Mouse (Mus musculus) E14TG2a.4 (cell line): ENCODE data around the gene Ermp1.

Experiments used
- CTCF ChIP-seq: conservative IDR thresholded peaks from 2 replicates; pipeline ENCODE4 v1.5.1; 2014; ENCODE audit warnings: low read length
- NANOG ChIP-seq: IDR thresholded peaks from 2 replicates; pipeline ENCODE4 v1.6.1; 2014; ENCODE audit warnings: borderline replicate concordance, low read length, mixed read lengths
- POU5F1 ChIP-seq: IDR thresholded peaks from 2 replicates; pipeline ENCODE4 v1.6.1; 2014; ENCODE audit warnings: low read length, borderline replicate concordance

DNA sequence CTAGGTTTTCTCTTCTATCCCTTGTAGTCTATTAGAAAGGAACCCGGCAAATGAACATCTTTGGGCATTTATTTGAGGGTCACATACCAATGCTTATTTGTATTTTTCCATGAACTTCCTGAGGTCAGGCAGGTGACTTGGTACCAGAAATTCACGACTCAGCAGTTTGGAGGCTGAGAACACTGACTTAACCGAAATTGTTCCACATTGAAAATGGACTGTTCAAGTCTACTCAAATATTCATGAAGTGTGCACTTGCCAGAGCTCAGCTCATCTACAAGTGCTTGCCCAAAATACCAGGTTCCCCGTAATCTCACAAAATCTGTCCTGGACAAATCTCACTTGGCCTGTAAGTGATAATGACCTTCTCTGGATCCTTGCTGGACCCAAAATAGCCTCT is 7.8 kb upstream of the Ermp1 start:
- TF ChIP-seq CTCF (no peak), NANOG (no peak), POU5F1 (no peak)
